Mouse (Mus musculus) C2C12 (cell line): ENCODE measurements around the gene Gm45716. TPM values are rescaled to one million over a fixed set of nuclear protein-coding genes. Genes with fewer than 3 reads are reported as not detected.

ENCODE experiments used
- H3K27me3 ChIP-seq: one replicate; pipeline ENCODE4 v1.6.1; 2011; ENCODE audit not compliant: control insufficient read depth, insufficient read depth, insufficient read length
- H3K36me3 ChIP-seq: one replicate; pipeline ENCODE4 v1.6.1; 2011; ENCODE audit not compliant: control insufficient read depth, insufficient read depth
- H3K4me3 ChIP-seq: one replicate; pipeline ENCODE4 v1.5.1; 2011; ENCODE audit warnings: mild to moderate bottlenecking, control low read depth; ENCODE audit not compliant: poor library complexity, insufficient read depth, severe bottlenecking
- H3K79me2 ChIP-seq: one replicate; pipeline ENCODE4 v1.6.1; 2011; ENCODE audit not compliant: control insufficient read depth, insufficient read depth
- H3K79me3 ChIP-seq: one replicate; pipeline ENCODE4 v1.6.1; 2011; ENCODE audit warnings: low read depth, control low read depth
- H3ac ChIP-seq: one replicate; pipeline ENCODE3; 2011; ENCODE audit warnings: low read depth; ENCODE audit not compliant: control insufficient read depth, insufficient read length
- CEBPB ChIP-seq: IDR thresholded peaks from one replicate; pipeline ENCODE4 v1.6.1; 2011; ENCODE audit warnings: low read depth, mild to moderate bottlenecking, control low read depth, moderate library complexity
- CTCF ChIP-seq: IDR thresholded peaks from one replicate; pipeline ENCODE4 v1.5.1; 2011; ENCODE audit not compliant: control insufficient read depth, insufficient read depth, insufficient read length
- FOSL1 ChIP-seq: IDR thresholded peaks from one replicate; pipeline ENCODE4 v1.8.0; 2011; ENCODE audit warnings: mild to moderate bottlenecking, low read length; ENCODE audit not compliant: poor library complexity, insufficient read depth, severe bottlenecking
- MAX ChIP-seq: IDR thresholded peaks from one replicate; pipeline ENCODE4 v1.6.1; 2011; ENCODE audit warnings: mild to moderate bottlenecking, control low read depth
- MYOD1 ChIP-seq: IDR thresholded peaks from one replicate; pipeline ENCODE4 v1.6.1; 2011; ENCODE audit warnings: low read depth; ENCODE audit not compliant: control insufficient read depth, insufficient read length
- MYOG ChIP-seq: IDR thresholded peaks from one replicate; pipeline ENCODE4 v1.6.1; 2011; ENCODE audit not compliant: control insufficient read depth, insufficient read length; ENCODE audit errors: extremely low read depth
- USF1 ChIP-seq: IDR thresholded peaks from one replicate; pipeline ENCODE4 v1.6.1; 2011; ENCODE audit warnings: low read depth, mild to moderate bottlenecking, control low read depth, moderate library complexity
- polyA plus RNA-seq: library from polyadenylated mRNA; unstranded; fragments of >200 nt; fragmentation: generic; extraction: Trizol; gene quantifications from one replicate; pipeline ENCODE4 v1.2.1, GENCODE M21; 2012; ENCODE audit warnings: missing spikeins

Gm45716 gene
- polyA plus RNA-seq, 1 experiment: 22.9 TPM

DNA sequence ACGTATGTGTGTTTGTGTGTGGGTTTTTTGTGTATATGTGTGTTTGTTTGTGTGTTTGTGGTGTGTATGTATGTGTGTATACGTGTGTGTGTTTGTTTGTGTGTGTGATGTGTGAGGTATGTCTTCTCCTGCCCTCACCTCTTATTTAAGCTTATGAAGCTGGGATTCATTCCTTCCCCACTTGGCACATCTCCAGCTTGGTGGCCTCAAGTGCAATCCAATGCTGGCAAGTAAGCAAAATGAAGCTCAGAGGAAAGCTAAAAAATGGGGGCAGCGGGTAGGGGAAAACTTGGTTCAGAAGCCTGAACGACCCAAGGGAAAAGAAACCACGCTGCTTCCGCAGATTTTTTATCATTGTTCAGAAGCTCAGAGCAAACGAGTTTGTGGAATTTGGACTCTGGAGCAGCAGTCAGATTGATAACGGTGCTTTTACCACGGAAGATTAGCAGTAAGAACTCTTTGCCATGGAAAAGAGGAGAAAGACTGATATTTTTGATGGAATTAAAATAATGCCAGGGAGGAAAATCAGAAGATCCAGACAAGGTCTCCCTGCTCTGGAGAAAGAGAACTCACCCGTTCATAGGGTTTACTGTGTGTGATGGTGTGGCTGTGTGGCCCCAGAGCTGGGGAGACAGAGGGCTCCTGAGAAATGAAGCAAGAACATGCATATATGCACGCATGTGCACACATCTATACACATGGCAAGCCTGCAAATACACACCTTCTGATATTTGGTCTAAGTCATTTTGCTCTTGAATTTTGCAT lies 8.5 kb downstream of the Gm45716 start:
- no peaks in the 10 kb centered on the region for H3K36me3 ChIP-seq
- no peaks in the 10 kb centered on the region for H3K27me3 ChIP-seq
- no peak overlapping the region for H3K4me3 ChIP-seq
- no peak overlapping the region for H3ac ChIP-seq
- no peaks in the 10 kb centered on the region for H3K79me2 ChIP-seq
- no peak for TF ChIP-seq MYOG
- no peak for TF ChIP-seq MYOD1
- TF ChIP-seq MAX: no peak
- no peak for TF ChIP-seq USF1
- no peak for TF ChIP-seq FOSL1
- TF ChIP-seq CEBPB: no peak
- no peak for TF ChIP-seq CTCF
- H3K79me3 ChIP-seq: no peaks in the 10 kb centered on the region

DNA sequence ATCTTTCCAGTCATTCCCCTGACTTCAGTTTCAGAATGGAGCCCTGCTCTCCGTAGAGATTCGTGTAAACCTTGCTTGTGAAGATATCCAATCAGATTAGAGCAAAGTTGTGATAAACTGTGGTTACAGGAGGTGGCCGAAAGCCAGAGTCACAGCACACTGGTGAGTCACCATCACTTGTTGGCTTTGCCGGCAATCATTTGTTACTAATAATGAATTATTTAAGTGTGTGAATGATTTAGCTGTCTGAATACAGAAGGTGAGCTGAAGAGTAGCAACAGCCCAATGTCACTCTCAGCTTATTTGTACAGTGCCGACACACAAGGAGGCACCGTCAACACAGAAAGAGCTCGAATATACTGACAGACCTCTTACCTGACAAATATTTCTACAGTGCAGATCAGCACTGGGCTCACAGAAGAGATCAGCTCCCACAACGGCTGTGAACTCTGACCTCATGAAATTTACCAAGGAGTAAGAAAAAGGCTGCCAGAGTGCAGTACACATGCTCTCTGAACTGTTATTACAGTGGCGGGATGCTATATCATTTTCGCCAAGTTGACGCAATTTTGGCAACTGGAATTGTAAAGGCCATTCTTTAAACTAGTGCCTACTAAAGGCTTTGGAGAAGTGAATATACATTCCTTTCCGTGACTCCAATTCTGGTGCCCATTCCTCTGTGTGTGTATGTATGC lies 9.2 kb downstream of the Gm45716 start:
- TF ChIP-seq MYOD1 (no peak), CTCF (no peak), MAX (no peak), CEBPB (no peak), FOSL1 (peak; percentile 38), USF1 (no peak), MYOG (no peak)
- H3ac ChIP-seq: no peak overlapping the region
- H3K79me2 ChIP-seq: no peaks in the 10 kb centered on the region
- H3K27me3 ChIP-seq: no peaks in the 10 kb centered on the region
- H3K4me3 ChIP-seq: no peak overlapping the region
- H3K36me3 ChIP-seq: no peaks in the 10 kb centered on the region
- H3K79me3 ChIP-seq: no peaks in the 10 kb centered on the region

DNA sequence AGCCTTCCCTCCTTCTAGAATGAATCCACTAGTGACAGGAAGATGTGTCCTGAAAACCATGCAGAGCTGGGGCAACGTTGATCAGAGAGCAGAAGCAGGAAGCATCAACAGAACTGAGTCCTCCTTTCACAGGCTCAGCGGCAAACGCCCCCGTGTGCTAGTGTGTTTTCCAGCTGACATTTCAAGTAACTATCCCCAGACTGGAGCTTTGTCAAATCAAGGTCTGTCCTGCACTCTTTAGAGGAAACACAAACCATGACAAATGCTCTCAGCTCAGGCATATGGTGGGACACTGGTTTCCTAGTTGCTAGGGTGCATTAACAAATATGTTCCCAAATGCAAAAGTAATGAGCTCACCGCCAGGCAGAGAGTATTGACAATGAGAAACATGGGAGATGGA lies 10.6 kb downstream of the Gm45716 start:
- Histone ChIP-seq H3K27me3 (no peaks in the 10 kb centered on the region), H3ac (no peak overlapping the region), H3K79me3 (no peaks in the 10 kb centered on the region), H3K4me3 (no peak overlapping the region), H3K36me3 (no peaks in the 10 kb centered on the region), H3K79me2 (no peaks in the 10 kb centered on the region)
- TF ChIP-seq CEBPB (no peak), FOSL1 (no peak), MAX (no peak), USF1 (no peak), MYOD1 (no peak), CTCF (no peak), MYOG (no peak)

DNA sequence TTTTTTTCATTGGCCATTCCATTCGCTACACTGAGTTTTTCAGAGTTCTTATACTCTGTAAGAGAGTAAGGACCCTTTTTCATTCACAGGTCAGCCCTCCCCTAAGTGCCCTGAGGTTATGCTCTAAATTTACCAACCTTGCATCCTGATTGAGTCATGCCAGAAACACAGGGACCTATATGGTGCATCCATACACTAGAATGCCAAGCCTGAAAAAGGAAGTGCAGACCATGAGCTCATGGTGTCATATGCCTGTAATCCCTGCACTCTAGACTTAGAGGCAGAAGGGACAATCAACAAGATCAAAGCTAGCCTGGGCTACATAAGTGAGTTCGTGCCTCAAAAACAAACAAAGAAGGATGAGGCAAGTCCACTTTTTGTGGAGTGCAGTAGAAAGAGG lies 13.3 kb downstream of the Gm45716 start:
- no peak overlapping the region for H3K4me3 ChIP-seq
- TF ChIP-seq MAX (no peak), FOSL1 (no peak), MYOG (no peak), CTCF (no peak), USF1 (no peak), MYOD1 (no peak), CEBPB (no peak)
- no peak overlapping the region for H3ac ChIP-seq
- H3K27me3 ChIP-seq: no peaks in the 10 kb centered on the region
- no peaks in the 10 kb centered on the region for H3K79me3 ChIP-seq
- no peaks in the 10 kb centered on the region for H3K79me2 ChIP-seq
- H3K36me3 ChIP-seq: no peaks in the 10 kb centered on the region

DNA sequence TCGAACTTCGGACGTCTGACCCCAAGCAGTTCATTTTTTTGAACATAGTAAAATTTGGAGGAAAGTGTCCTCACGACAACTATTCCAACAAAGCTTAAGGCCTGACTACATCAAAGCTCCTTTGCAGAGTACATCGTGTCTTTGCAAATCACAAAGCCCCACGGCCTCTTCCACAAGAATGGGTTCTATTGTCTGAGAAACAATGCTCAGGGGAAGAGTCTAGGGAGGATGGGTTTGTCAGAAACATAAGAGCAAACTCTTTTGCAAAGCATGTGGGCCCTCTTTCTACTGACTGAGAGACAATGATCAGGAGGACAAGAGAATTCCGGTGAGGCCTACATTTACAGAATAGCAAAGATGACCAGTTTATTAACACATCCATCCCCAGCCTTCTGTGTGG lies 26.8 kb downstream of the Gm45716 start:
- TF ChIP-seq USF1 (no peak), MYOG (no peak), MAX (no peak), MYOD1 (no peak), CTCF (no peak), FOSL1 (no peak), CEBPB (no peak)
- Histone ChIP-seq H3K79me3 (no peaks in the 10 kb centered on the region), H3K4me3 (no peak overlapping the region), H3K36me3 (no peaks in the 10 kb centered on the region), H3K79me2 (no peaks in the 10 kb centered on the region), H3ac (no peak overlapping the region), H3K27me3 (no peaks in the 10 kb centered on the region)

DNA sequence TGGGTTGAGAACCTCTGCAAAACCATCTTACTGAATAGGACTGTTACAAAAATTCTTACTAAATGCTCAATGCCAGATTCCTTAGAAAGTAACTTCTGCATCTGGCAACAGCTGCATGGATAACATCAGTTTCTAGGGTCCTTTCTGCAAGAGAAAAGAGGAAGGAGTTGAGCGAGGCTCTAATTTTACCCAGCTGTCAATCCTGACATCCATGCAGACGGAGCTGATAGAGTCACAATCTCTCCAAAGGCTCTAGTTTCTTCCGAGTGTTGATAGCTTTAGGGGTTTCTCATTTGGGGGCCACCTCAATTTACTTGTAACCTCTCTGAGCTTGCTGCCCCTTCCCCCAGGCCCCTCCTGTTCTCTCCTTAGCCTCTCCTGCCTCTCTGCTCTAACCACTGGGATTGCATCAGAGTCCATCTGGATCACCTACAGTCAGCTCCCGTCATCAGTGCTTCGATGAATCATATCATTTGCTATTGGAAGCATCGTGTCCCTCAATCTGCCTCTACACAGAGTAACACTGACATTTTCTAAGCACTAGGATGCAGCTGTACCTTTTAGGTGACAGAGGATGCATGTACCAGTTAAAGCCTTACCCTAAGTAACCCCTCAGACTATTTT lies 32.7 kb downstream of the Gm45716 start:
- Histone ChIP-seq H3K4me3 (no peak overlapping the region), H3K36me3 (no peaks in the 10 kb centered on the region), H3K27me3 (no peaks in the 10 kb centered on the region), H3K79me3 (no peaks in the 10 kb centered on the region), H3K79me2 (no peaks in the 10 kb centered on the region), H3ac (no peak overlapping the region)
- TF ChIP-seq CEBPB: peak; percentile 78
- TF ChIP-seq MYOD1: no peak
